Mouse (Mus musculus): ENCODE results near the gene Pga5. TPM values are rescaled to one million over a fixed set of nuclear protein-coding genes. Genes with fewer than 3 reads are reported as not detected.

The Pga5 gene
- total RNA-seq, 2 experiments from 2014 or later, result not detected

DNA sequence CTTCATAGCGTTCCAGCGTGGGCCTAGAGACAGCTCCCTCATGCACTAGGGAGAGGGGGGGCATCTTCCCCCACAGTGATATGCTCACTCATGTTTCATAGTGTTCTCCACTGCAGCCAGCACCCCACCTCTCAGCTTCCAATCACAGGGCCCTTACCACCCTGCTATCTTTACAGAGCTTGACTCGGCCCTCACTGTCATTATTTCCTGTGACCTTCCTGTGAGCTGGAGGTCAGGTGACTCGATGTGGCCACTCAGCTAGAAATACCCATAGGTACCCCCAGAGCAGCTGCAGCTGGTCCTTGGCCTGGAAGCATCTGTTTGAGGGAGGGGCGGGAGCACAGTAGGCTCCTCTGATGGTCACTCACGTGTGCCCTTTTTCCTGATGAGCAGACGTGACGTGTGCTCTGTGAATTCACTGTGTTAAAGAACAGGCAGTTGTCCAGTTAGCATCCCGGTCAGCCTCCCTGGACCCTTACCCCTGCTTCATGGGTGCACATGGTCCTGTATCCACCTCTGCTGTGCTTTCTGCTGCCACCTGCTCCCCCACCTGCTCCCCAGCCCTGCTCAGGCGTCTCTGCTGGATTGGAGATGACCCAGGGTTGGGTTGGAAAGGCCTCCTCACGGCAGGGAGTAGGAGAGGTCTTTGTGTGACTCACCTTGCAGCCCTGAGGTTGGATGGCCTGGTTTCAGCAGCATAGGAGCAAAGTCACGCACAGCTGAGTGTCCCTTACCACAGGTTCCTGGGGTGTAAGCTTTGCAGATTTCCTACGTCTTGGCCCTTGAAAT lies 29.4 kb upstream of the Pga5 start:
- ATAC-seq (replicated peaks; ENCODE audit: low FRiP score, poor library complexity, severe bottlenecking), result no peak

DNA sequence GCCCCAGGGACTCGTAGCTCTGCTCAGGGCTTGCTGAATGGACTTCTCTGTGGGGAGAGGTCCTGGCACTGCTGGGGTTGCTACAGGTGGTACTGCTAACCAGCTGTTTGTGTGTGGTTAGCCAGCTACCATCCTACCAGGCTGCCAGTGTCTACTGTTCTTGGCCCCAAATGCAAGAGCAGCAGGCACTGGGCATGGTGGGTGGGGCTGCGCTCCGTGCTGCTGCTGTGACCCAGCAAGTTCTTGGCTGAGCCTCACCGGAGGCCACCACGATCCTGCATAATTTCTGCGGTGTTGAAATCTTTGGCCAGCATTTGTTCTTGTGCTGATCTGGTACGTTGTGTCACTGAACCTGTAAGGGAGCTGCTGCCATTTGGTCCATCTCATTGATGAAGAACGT lies 25.6 kb upstream of the Pga5 start:
- ATAC-seq (replicated peaks; ENCODE audit: low FRiP score, poor library complexity, severe bottlenecking), result no peak

DNA sequence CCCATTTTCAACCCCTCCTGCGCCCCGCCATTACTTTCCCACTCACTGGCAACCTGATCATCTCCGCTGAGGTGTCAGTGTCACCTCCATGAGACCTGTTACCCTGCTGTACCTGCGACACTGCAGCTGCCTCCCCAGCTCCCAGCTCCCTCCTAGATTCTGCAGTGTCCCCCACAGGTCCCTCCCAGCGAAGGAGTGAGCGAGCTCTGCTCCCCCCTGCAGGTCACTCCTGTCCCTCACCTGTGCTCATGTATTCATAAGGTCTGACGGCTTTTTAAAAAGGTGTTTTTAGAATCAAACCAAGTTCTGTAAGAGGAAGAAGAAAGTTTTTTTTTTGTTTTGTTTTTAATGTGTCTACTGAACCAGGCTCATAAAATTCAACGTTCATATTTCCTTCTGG lies 24.3 kb upstream of the Pga5 start:
- ATAC-seq (replicated peaks; ENCODE audit: low FRiP score, poor library complexity, severe bottlenecking), result no peak

- no peak for ATAC-seq (replicated peaks; ENCODE audit: low FRiP score, poor library complexity, severe bottlenecking)
Observed at GRCm38 (mm10) chr19:10701013-10701726, 23.3 kb upstream of the Pga5 start.

DNA sequence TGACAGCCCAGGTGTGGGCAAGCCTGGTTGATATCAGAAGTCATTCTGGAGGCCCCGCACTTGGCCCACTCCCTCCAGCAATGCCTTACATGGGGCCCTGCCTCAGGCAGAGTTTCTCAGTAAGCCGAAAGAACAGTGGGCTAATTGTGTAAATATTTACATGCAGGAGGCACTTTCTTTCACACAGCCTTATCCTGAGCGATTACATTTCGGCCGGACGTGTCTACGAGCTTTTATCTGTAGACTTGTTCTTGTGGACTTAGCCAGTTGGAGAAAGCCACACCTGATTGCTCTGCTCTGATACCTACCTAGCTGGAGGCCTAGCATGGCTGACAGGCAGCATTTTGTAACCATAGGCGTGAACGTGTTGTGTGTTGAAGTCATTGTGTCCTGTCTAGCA lies 22.0 kb upstream of the Pga5 start:
- no peak for ATAC-seq (replicated peaks; ENCODE audit: low FRiP score, poor library complexity, severe bottlenecking)

DNA sequence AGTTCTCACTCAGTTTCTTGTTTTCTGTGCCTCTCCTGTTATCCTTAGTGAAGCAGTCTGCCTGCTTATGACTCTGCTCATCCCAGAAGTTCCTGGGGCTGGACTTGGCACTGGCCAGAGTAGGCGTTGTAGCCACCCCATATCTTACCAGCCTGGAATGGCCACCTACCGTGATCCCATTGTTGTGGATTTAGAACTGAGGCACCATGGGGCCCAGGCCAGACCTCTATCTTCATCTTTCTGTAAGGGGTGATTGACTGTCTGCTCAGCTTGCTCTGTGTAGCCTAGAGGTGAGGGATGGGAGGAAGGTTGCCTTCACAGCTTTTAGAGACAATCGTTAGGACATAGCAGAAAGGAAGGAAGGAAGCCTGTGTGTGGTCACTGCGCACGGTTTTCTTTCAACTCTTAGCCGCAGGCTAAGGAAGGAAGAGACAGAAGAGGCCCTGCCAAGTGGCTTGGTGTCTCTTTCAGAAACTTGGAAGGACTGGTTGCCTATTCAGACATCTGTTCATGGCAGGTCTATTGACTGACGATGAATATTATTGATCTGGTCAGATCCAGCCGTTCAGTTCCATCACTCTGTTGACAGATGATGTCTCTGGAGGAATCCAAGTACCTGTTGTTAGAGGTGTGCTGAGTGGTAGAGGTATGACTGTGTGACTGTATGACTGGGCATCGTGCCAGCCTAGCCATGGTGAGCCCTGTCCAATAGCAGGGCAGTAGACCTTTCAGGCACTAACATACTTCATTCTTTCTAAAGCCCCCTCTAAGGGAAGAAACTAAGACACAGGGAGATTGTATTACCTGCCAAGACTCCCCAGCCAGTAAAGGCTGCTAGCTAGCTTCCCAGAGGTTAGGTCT lies 20.5 kb upstream of the Pga5 start:
- no peak for ATAC-seq (replicated peaks; ENCODE audit: low FRiP score, poor library complexity, severe bottlenecking)

- ATAC-seq (replicated peaks; ENCODE audit: low FRiP score, poor library complexity, severe bottlenecking), result no peak
Observed at GRCm38 (mm10) chr19:10695801-10696200, 17.9 kb upstream of the Pga5 start.

- 0 out of 2 replicates have a peak, but pooled peaks have one; percentile 25 for ATAC-seq (replicated peaks; ENCODE audit: low FRiP score, poor library complexity, severe bottlenecking)
Observed at GRCm38 (mm10) chr19:10693926-10694682, 16.2 kb upstream of the Pga5 start.

GRCm38 (mm10) chr19:10692361-10692760 lies 14.5 kb upstream of the Pga5 start:
- no peak for ATAC-seq (replicated peaks; ENCODE audit: low FRiP score, poor library complexity, severe bottlenecking)

GRCm38 (mm10) chr19:10691660-10692059 lies 13.8 kb upstream of the Pga5 start:
- ATAC-seq (replicated peaks; ENCODE audit: low FRiP score, poor library complexity, severe bottlenecking), result no peak

GRCm38 (mm10) chr19:10691121-10691520 lies 13.2 kb upstream of the Pga5 start:
- no peak for ATAC-seq (replicated peaks; ENCODE audit: low FRiP score, poor library complexity, severe bottlenecking)

DNA sequence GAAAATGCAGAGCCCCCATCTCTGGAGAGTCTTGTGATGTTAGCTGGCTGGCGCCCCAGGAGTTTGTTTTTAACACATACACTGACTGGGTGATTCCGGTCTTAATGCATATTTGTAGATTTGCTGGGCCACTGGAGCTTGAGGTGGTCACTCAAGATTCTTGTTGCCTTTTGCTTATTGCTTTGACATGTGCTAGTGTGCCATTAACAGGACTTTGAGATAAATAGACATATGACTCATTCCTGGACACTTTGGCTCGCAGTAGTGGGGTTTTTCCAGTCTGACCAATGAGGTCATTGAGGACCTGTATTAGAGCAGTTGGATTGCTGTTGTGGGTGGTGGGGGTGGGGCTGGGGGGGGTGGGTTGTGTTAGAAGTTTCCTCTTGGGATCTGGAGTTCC lies 12.5 kb upstream of the Pga5 start:
- ATAC-seq (replicated peaks; ENCODE audit: low FRiP score, poor library complexity, severe bottlenecking), result no peak

DNA sequence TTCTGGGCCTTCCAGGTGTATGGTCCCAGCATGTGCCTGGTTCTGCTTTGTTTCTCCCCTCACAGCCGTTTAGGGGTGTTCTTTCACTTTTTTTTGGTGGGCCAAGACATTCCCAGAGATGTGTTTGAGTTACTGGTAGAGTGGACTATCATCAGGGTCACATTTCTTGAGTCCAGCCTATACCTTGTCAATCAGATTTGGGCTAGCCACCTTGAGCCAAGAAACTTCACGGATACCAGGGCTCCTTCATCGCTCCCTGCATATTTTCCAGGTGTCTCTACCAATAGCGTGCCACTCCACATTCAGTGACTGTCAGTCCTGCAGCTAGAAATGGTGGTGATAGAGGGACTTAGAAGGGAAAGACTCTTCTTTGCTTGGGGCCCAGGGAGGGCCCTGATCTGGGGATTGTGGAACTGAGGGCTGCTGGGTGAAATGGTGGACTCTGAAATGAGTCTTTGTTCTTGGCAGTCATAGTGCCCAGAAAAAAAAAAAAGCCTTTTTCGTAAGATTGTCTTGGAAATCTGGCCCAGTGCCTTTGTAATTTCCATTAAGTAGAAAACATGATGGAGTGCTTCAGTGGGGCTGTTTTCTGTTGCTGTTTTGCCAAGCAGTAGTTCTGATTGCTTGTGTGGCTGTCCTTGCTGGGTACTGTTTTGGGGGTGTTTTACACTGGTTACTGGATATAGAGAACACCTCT lies 11.7 kb upstream of the Pga5 start:
- no peak for ATAC-seq (replicated peaks; ENCODE audit: low FRiP score, poor library complexity, severe bottlenecking)

- peak; percentile 92 for ATAC-seq (replicated peaks; ENCODE audit: low FRiP score, poor library complexity, severe bottlenecking)
Observed at GRCm38 (mm10) chr19:10688537-10689352, 10.9 kb upstream of the Pga5 start, which contains the start of gene Vps37c. Gene Vps37c, plus strand, starts transcription at chr19:10688735.

DNA sequence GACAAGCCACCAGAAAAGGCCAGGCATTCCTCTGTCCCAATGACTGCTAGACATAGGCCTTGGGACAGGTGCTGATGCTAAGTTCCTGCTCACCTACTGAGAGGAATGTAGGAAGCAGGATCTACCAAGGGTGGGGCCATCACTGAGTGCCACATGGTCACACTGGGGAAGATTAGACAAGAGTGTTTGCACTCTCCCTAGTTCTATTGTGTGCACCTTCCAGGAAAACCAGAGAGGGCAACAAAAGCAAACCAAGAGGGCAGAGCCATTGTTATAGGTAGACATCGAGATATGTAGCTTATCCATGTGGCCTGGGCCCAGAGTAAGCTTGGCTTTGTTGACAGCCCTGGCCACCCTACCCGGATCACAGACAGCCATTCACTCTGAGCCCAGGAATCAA lies 7.9 kb upstream of the Pga5 start:
- ATAC-seq (replicated peaks; ENCODE audit: low FRiP score, poor library complexity, severe bottlenecking), result no peak

GRCm38 (mm10) chr19:10685081-10685480 lies 7.2 kb upstream of the Pga5 start:
- no peak for ATAC-seq (replicated peaks; ENCODE audit: low FRiP score, poor library complexity, severe bottlenecking)

DNA sequence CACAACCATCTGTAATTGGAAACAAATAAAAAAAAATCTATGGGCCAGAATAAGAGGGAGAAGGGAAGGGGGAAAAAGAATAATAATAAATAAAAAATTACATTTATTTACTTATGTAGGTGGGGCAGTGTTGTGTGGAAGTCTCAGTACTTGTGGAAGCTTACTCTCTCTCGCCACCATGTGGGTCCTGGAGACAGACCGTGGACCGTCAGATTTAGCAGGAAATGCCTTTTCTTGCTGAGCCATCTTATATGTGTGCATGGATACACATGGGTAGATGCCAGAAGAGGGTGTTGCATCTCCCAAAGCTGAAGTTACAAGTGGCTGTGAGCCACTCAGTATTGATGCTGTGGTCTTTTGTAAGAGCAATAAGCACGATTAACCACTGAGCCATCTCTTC lies 3.7 kb upstream of the Pga5 start:
- ATAC-seq (replicated peaks; ENCODE audit: low FRiP score, poor library complexity, severe bottlenecking), result no peak

GRCm38 (mm10) chr19:10678772-10679067 lies 849 bp upstream of the Pga5 start:
- ATAC-seq (replicated peaks; ENCODE audit: low FRiP score, poor library complexity, severe bottlenecking), result peak; percentile 28

Data from erythroblast, adult 5-6 weeks (primary cell).